Mouse (Mus musculus) G1E (cell line): ENCODE data around the gene Gm3646. TPM values are rescaled to one million over a fixed set of nuclear protein-coding genes. Genes with fewer than 3 reads are reported as not detected.

ENCODE experiments used
- ATAC-seq: 2 replicates; pipeline ENCODE4 v1.8.0; 2016; ENCODE audit warnings: mild to moderate bottlenecking; ENCODE audit not compliant: insufficient number of reproducible peaks, poor library complexity, low FRiP score, severe bottlenecking; ENCODE audit errors: extremely low read depth
- DNase-seq: peaks from one replicate; pipeline ENCODE4 v3.0.0; 2012; ENCODE audit warnings: low spot score
- H3K27me3 ChIP-seq: 2 replicates; pipeline ENCODE4 v1.6.1; 2012; ENCODE audit warnings: mild to moderate bottlenecking, low read length, inconsistent platforms; ENCODE audit not compliant: insufficient read depth
- H3K36me3 ChIP-seq: replicated peaks from 2 replicates; pipeline ENCODE3; 2012; ENCODE audit warnings: mild to moderate bottlenecking, inconsistent platforms
- H3K4me1 ChIP-seq: 2 replicates; pipeline ENCODE4 v1.6.1; 2012; ENCODE audit warnings: low read depth, low read length, inconsistent platforms, mixed read lengths; ENCODE audit not compliant: insufficient read depth
- H3K4me3 ChIP-seq: 2 replicates; pipeline ENCODE4 v1.5.1; 2012; ENCODE audit warnings: low read depth, mild to moderate bottlenecking, inconsistent platforms, low read length, moderate library complexity, mixed read lengths
- H3K9me3 ChIP-seq: replicated peaks from 2 replicates; pipeline ENCODE4 v1.6.1; 2012; ENCODE audit warnings: inconsistent platforms
- CTCF ChIP-seq: IDR thresholded peaks from 2 replicates; pipeline ENCODE4 v1.5.1; 2012; ENCODE audit warnings: low read depth, low read length, inconsistent platforms, mixed read lengths
- GATA1 ChIP-seq: IDR thresholded peaks from 2 replicates; pipeline ENCODE4 v1.6.1; 2012; ENCODE audit warnings: borderline replicate concordance, low read length, inconsistent platforms, mixed read lengths
- GATA2 ChIP-seq: IDR thresholded peaks from 2 replicates; pipeline ENCODE4 v1.6.1; 2012; ENCODE audit warnings: low read depth, low read length, inconsistent platforms, borderline replicate concordance
- POLR2AphosphoS5 ChIP-seq: IDR thresholded peaks from 2 replicates; pipeline ENCODE4 v1.6.1; 2012; ENCODE audit warnings: low read depth, low read length, inconsistent platforms; ENCODE audit not compliant: insufficient replicate concordance
- TAL1 ChIP-seq: conservative IDR thresholded peaks from 2 replicates; pipeline ENCODE4 v1.6.1; 2012; ENCODE audit warnings: low read depth, low read length, inconsistent platforms, mixed read lengths
- polyA plus RNA-seq: library from polyadenylated mRNA; stranded (reverse); fragments of >175 nt; gene quantifications from 2 replicates; pipeline ENCODE4 v1.2.3, GENCODE M21; 2012
- total RNA-seq, 2 experiments: library from RNA; stranded (forward) in 1 of 2; stranded (reverse) in 1 of 2; fragments of 200-1000 nt in 1 of 2; fragments of >200 nt in 1 of 2; fragmentation: Nextera tagmentation in 1 of 2; gene quantifications; 2 replicates each; pipeline ENCODE4 v1.2.3; 2014 to 2017

Gm3646 gene
- total and polyA plus RNA-seq, 3 experiments: not detected

- TF ChIP-seq POLR2AphosphoS5 (no peak), GATA1 (no peak), CTCF (no peak), TAL1 (no peak), GATA2 (no peak)
- DNase-seq (no peak), ATAC-seq (no peak)
- Histone ChIP-seq H3K4me1 (no peaks in the 10 kb centered on the region), H3K4me3 (no peak overlapping the region), H3K36me3 (no peaks in the 10 kb centered on the region), H3K9me3 (no peaks in the 10 kb centered on the region), H3K27me3 (no peaks in the 10 kb centered on the region)
Measured at GRCm38 (mm10) chr1:39772401-39773095, 32.6 kb downstream of the Gm3646 start.

GRCm38 (mm10) chr1:39770436-39770835 lies 34.7 kb downstream of the Gm3646 start:
- no peaks in the 10 kb centered on the region for H3K36me3 ChIP-seq
- no peaks in the 10 kb centered on the region for H3K4me1 ChIP-seq
- no peak for DNase-seq
- H3K27me3 ChIP-seq: no peaks in the 10 kb centered on the region
- H3K9me3 ChIP-seq: no peaks in the 10 kb centered on the region
- TF ChIP-seq POLR2AphosphoS5: no peak
- TF ChIP-seq GATA1: no peak
- no peak for TF ChIP-seq GATA2
- TF ChIP-seq TAL1: no peak
- TF ChIP-seq CTCF: no peak
- H3K4me3 ChIP-seq: no peak overlapping the region
- ATAC-seq: no peak

GRCm38 (mm10) chr1:39768017-39768416 lies 37.1 kb downstream of the Gm3646 start:
- Histone ChIP-seq H3K4me3 (no peak overlapping the region), H3K27me3 (no peaks in the 10 kb centered on the region), H3K36me3 (no peaks in the 10 kb centered on the region), H3K9me3 (no peaks in the 10 kb centered on the region), H3K4me1 (no peaks in the 10 kb centered on the region)
- DNase-seq: no peak
- ATAC-seq: no peak
- no peak for TF ChIP-seq POLR2AphosphoS5
- no peak for TF ChIP-seq TAL1

DNA sequence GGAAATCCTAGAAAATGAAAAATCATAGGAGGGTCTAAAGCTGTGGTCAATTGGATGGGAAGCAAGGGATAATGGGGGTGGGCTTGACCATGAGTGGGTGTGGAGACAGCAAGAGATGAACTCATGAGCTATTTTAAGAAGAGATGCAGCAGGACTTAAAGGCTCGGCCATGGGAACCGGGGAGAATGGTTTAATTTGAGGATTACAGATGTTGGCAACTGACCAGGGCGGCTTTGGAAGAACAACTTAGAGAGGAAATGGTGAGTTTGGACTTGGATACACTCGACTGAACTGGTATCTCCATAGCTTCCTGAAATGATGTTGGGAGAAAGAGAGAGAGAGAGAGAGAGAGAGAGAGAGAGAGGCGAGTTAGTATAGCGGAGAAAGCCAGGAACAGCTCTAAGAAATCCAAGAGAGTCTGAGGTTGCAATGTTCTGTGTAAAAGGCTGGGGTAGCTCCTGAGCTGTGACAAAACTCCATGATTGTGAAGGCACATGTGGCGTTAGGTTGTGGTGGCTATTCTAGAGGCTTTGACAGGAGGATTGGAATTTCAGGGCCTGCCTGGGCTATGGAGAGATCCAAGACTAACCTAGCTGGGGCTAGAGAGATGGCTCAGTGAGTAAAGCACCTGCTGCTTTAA lies 39.2 kb downstream of the Gm3646 start:
- Histone ChIP-seq H3K9me3 (no peaks in the 10 kb centered on the region), H3K4me3 (no peak overlapping the region), H3K36me3 (no peaks in the 10 kb centered on the region), H3K4me1 (no peaks in the 10 kb centered on the region), H3K27me3 (peaks cover 8% of the 10 kb centered on the region)
- no peak for ATAC-seq
- DNase-seq: no peak
- TF ChIP-seq GATA2 (no peak), POLR2AphosphoS5 (no peak), TAL1 (no peak), CTCF (no peak), GATA1 (no peak)

DNA sequence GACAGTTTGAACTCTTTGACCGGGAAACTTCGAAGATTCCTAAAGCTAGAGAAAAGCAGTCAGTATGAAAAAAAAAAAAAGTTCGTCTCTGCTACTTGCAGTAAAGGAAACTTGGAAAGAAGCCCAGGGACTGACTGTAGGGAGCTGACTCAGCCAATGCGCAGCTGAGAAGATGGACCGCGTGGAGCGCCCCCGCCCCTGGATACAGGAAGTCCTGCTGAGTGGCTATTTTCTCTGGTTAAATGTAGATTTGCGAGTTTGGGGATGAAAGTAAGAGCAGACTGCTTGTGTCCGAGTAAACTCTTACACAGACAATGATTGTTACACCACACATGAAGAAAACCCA lies 43.1 kb downstream of the Gm3646 start:
- Histone ChIP-seq H3K4me3 (no peak overlapping the region), H3K4me1 (no peaks in the 10 kb centered on the region), H3K9me3 (no peaks in the 10 kb centered on the region), H3K36me3 (no peaks in the 10 kb centered on the region), H3K27me3 (peaks cover 8% of the 10 kb centered on the region)
- ATAC-seq (no peak), DNase-seq (no peak)
- TF ChIP-seq POLR2AphosphoS5: no peak
- TF ChIP-seq TAL1: no peak
- TF ChIP-seq GATA1: no peak
- TF ChIP-seq CTCF: no peak
- TF ChIP-seq GATA2: no peak

DNA sequence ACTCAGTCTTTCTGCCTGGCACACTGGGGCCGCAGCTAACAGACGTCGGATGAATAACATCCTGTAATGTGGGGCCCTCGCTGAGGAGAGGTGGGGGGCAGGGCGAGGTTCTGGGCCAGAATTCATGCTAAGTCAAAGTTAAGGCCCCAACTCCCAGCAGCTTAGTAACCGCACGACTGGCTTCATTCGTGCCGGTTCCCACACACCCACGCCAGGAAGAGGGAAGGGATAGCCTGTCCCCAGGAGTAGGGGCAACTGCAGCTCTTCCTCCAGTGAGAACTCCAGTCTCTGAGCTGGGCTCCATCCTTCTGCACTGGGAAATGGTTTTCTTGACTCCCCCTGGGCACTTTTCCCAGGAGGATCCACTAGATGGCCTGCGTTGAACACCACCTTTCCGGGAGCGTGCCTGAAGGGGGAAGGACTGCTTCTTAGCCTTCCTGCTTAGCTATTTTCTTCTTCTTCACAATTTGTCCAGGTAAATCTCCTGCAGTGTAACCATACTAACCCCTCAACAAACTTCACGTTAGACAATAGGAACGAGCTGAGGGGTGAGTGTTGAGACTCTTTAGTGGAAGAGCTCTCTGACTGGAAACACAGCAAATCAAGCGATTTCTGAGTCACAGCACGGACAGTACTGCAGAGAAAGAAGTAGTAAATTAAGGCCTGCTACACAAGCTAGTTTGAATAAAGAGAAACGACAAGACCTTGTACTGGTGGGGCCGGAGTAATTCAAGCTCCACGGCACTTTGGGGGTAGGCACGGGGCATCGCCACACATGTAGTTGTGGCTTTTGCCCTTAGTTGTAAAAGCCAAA lies 43.7 kb downstream of the Gm3646 start:
- H3K4me1 ChIP-seq: no peaks in the 10 kb centered on the region
- peaks cover 8% of the 10 kb centered on the region for H3K27me3 ChIP-seq
- H3K4me3 ChIP-seq: no peak overlapping the region
- no peaks in the 10 kb centered on the region for H3K36me3 ChIP-seq
- ATAC-seq (no peak), DNase-seq (no peak)
- TF ChIP-seq CTCF: no peak
- no peak for TF ChIP-seq TAL1
- TF ChIP-seq GATA1: no peak
- TF ChIP-seq GATA2: no peak
- no peak for TF ChIP-seq POLR2AphosphoS5
- no peaks in the 10 kb centered on the region for H3K9me3 ChIP-seq
